Mouse (Mus musculus) bone marrow, adult 2 months (tissue): ENCODE data around the gene Plekhf1. TPM values are rescaled to one million over a fixed set of nuclear protein-coding genes. Genes with fewer than 3 reads are reported as not detected.

Source experiments
- H3K27ac ChIP-seq: fragments of 200-500 bp; 2 replicates; pipeline ENCODE4 v1.5.1; 2012; ENCODE audit warnings: low read depth, mild to moderate bottlenecking, control low read depth, inconsistent platforms, low read length; ENCODE audit not compliant: control insufficient read depth, poor library complexity, insufficient read depth
- H3K4me1 ChIP-seq: fragments of 200-500 bp; 2 replicates; pipeline ENCODE4 v1.6.1; 2011; ENCODE audit warnings: low read length; ENCODE audit not compliant: control insufficient read depth, insufficient read depth
- H3K4me3 ChIP-seq: fragments of 200-500 bp; replicated peaks from 2 replicates; pipeline ENCODE3; 2011; ENCODE audit warnings: mild to moderate bottlenecking, low read depth, low read length, control low read depth; ENCODE audit not compliant: control insufficient read depth
- CTCF ChIP-seq: fragments of 200-500 bp; IDR thresholded peaks from 2 replicates; pipeline ENCODE4 v1.5.1; 2011; ENCODE audit warnings: low read length, control low read depth; ENCODE audit not compliant: control insufficient read depth, insufficient read depth
- POLR2A ChIP-seq: fragments of 200-500 bp; IDR thresholded peaks from 2 replicates; pipeline ENCODE4 v1.6.1; 2011; ENCODE audit warnings: low read depth, mild to moderate bottlenecking, control low read depth, low read length, borderline replicate concordance; ENCODE audit not compliant: control insufficient read depth
- WGBS: fragments of 180-500 bp; shearing (Covaris S2); methylation state at CpG from one replicate; pipeline ENCODE4 v1.1.7; 2018; 5-methylcytosine and 5-hydroxymethylcytosine counted together
- polyA plus RNA-seq: library from polyadenylated mRNA; stranded (reverse); fragments of >200 nt; gene quantifications from 2 replicates; pipeline ENCODE4 v1.2.4, GENCODE M21; 2011; ENCODE audit warnings: low replicate concordance; ENCODE audit not compliant: missing spikeins, insufficient read depth, insufficient read length

Plekhf1 gene
- polyA plus RNA-seq, 1 experiment: 1.1 TPM

DNA sequence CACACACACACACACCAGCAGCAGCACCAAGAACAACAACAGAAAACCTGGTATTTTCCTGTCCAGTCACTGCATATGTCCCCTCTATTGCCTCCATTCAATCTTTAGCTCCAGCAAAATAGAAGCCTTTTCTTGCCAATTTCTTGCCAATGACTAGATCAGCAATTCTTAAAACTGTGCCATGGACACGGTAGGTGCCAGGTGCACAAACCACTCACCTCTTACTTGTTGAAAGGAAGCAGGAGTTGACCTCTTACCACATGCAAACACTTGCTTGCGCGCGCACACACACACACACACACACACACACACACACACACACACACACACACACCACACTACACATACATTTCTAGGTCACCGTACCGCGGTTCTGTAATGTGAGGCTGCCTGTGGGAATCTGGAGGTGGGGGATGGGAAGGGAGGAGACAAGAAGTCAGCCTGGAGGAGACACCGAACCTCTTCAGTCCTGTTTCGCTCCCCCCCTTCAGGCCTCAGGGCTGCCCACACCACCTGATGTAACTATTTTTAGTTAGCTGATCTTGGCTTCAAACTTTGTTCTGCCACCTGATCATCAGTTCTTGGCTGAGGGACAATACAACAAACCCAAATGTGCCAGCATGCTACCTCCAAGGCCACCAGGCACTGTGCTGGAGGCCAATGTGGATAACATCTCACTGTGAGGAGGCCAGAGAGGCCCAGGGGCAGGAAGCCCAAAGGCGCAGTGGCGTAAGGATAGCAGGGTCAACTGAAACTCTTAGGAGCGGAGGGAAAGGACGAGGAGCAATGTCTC, 3.0 kb downstream of the Plekhf1 start:
- H3K4me1 ChIP-seq: peaks cover 2% of the 10 kb centered on the region
- 77% methylated on average over 13 of the region's 13 CpGs for WGBS
- TF ChIP-seq CTCF (no peak), POLR2A (no peak)
- H3K4me3 ChIP-seq: no peak overlapping the region
- H3K27ac ChIP-seq: no peak overlapping the region

DNA sequence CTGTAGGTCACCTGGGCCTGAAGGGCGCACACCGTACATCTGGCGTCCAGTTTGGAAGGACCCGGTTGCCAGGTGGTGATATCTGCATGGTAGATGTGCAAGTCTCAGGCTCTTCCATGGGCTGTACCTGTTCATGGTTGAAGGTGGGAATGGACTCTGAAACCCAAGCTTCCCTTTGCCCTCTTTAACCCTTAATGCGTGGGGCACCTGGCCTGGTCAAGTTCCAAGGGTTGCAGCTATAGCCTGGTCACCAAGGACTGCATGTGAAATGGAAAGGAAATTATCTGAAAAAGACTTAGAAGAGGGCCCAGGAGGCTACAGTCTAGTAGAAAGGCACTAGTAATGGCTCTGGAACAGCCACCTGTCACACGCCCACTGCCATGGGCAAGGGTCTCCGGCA, 7.0 kb downstream of the Plekhf1 start:
- 87% methylated on average over 7 of the region's 7 CpGs for WGBS
- Histone ChIP-seq H3K4me1 (no peaks in the 10 kb centered on the region), H3K4me3 (no peak overlapping the region), H3K27ac (no peak overlapping the region)
- no peak for TF ChIP-seq CTCF
- no peak for TF ChIP-seq POLR2A

DNA sequence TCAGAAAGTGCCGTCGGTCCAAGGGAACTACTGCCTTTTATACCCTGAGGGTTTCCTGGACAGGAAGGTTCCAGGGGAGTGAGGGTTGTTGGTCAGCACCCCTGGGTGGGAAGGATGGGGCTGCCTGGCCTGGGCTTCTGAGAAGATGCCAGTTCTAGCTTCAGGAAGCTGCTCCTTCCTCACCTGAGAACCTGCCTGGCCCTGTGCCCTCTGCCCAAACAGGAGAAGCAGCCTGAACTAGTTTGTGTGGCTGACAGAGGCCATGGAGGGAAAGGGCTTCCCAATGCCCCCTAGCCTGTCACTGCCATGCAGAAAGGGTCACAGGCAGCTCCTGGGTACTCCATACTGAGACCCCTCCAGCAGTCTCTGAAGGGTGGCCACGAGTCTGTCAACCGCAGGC, 8.3 kb downstream of the Plekhf1 start:
- TF ChIP-seq CTCF (no peak), POLR2A (no peak)
- H3K4me3 ChIP-seq: no peak overlapping the region
- H3K27ac ChIP-seq: no peak overlapping the region
- WGBS: 80% methylated on average over 4 of the region's 4 CpGs
- H3K4me1 ChIP-seq: peaks cover 3% of the 10 kb centered on the region; the same call in 1 of the 2 replicates

DNA sequence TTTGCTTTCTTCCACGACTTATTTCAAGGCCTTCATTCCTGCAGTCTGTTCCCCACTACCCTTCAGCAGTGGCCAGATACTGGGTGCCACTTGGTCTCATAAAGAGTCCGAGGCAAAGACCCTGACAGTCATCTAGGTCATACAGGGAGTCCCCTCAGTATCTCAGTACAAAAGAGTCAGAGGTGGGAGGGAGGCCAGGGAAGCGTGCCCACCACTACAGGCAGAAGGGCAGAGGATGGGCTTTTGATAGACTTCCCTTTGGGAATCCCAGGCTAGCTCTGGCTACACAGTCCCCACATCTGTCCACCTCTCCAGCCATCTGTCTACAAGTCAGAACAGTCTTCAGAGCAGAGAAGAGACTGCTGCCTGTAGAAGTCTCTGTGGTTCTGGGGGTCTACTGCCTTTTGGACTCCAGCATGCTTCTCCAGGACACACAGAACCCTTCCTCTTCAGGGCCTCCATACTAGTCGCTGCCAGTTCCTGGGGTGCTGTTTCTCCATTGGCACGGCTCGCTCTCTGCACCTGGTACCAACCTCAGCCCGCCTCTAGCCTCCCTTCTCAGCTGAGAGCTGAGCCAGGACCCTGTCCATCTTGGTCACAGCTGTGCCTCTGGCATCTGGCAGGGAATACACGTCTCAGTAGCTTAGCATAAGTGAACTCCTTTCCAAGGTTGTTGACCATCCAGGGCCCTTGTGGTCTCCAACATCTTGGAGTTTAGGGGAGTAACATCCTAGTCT, 9.0 kb downstream of the Plekhf1 start:
- peaks cover 3% of the 10 kb centered on the region; the same call in 1 of the 2 replicates for H3K4me1 ChIP-seq
- TF ChIP-seq CTCF (no peak), POLR2A (no peak)
- no peak overlapping the region for H3K27ac ChIP-seq
- no peak overlapping the region for H3K4me3 ChIP-seq
- WGBS: 64% methylated on average over 8 of the region's 8 CpGs

DNA sequence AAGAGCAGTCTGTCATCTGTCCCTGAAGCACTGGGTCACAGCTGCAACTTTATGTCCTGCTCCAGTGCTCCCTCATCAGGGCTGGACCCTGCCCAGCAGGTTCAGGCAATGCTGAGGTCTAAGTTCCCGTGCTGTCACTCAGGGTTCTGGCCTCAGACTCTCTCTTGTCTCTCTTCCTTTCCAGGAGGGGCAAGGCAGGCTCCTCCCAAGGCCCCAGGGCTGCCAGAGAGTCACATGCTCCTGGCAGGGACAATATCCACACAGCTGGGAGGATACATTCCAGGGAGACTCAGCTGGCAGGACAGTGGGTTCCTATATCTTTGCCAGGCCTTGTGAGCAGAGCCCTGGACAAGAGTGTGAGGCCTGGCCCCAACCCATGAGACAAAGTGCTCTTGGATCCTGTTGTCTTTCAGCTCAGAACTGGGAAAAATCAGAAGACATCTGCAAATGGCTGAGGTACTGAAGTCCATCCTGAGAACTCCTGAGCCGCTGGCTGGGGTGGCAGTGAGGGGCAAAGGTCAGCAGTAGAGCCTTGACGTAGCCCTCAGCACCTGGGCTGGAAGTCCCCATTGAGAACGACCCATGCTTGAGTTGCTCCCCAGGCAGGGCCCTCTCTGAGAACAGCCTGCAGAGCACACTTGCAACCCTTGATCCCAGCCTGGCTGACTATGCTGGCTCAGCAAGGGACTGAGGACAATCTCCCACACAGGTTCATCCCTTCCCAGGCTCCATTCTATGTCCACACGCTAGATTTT, 10.2 kb downstream of the Plekhf1 start:
- 80% methylated on average over 5 of the region's 5 CpGs for WGBS
- H3K27ac ChIP-seq: no peak overlapping the region
- H3K4me3 ChIP-seq: no peak overlapping the region
- H3K4me1 ChIP-seq: peaks cover 3% of the 10 kb centered on the region; the same call in 1 of the 2 replicates
- TF ChIP-seq POLR2A (no peak), CTCF (no peak)

DNA sequence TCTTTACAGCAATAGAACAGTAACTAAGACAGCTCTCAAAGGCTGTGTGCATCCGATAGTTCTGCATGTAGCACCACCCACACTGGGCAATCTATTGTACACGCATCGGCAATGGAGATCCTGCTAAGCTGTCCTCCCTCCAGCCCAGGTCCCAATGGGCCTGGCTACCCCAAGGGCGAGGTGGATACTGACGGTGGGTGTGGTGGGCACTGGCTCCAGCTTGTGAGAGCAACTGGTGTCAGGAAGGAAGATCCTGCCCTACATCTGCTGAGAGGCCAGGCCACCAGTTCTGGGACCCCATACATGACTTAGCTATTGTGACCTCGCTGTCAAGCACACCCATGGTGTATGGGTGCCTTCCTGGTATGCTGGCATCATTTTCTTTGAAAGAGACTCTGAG, 12.1 kb downstream of the Plekhf1 start:
- no peak for TF ChIP-seq CTCF
- no peak for TF ChIP-seq POLR2A
- no peak overlapping the region for H3K4me3 ChIP-seq
- 78% methylated on average over 6 of the region's 6 CpGs for WGBS
- no peak overlapping the region for H3K27ac ChIP-seq
- H3K4me1 ChIP-seq: peaks cover 3% of the 10 kb centered on the region; the same call in 1 of the 2 replicates

DNA sequence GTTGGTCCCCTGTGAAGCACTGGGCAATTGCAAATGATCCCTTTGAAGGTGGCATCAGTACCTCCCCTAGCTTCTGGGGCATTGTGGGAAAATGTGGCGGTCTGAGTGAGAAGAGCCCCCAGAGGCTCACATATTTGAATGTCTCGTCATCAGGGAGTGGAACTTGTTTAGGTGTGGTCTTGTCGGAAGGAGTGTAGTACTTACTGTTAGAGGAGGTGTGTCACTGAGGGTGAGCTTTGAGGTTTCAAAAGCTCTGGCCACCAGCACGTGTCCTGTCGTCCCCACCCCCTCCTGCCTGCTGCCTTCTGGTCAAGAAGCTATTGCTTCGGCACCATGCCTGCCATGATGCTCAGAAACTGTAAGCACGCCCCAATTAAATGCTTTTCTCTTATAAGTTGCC, 12.5 kb downstream of the Plekhf1 start:
- TF ChIP-seq CTCF: no peak
- TF ChIP-seq POLR2A: no peak
- H3K27ac ChIP-seq: peak overlapping the region; percentile 52
- 54% methylated on average over 7 of the region's 7 CpGs for WGBS

More for the DNA sequence above, 12.5 kb downstream of the Plekhf1 start:
- H3K4me1 ChIP-seq: peaks cover 3% of the 10 kb centered on the region; the same call in 1 of the 2 replicates
- no peak overlapping the region for H3K4me3 ChIP-seq
